Mouse (Mus musculus): ENCODE data around the gene Fbxl4.

DNA sequence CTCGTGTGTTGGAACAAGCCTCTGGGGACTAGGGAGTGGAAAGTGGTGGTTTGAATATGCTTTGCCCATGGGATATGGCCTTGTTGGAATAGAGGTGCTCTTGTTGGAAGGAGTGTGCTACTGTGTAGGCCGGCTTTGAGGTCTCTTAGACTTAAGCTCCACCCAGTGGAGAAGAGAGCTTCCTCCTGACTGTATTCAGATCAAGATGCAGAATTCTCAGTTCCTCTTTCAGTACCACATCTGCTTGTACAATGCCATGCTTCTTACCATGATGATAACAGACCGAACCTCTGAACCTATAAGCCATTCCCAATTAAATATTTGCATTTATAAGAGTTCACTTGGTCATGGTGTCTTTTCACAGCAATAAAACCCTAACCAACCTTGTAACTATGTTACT lies 44.7 kb downstream of the Fbxl4 start:
- TF ChIP-seq TCF3 (IDR thresholded peaks at IDR 0.05; ENCODE audit: insufficient read length, low read depth) (no peak), POLR2AphosphoS2 (IDR thresholded peaks at IDR 0.05; ENCODE audit: insufficient read length, low read depth) (no peak), MAX (IDR thresholded peaks at IDR 0.05; ENCODE audit: low read depth) (no peak), TCF12 (IDR thresholded peaks at IDR 0.05; ENCODE audit: insufficient read depth, poor library complexity, severe bottlenecking) (no peak), POLR2A (IDR thresholded peaks at IDR 0.05; ENCODE audit: insufficient read length, low read depth) (no peak), USF1 (IDR thresholded peaks at IDR 0.05; ENCODE audit: low read depth) (no peak), MYOD1 (IDR thresholded peaks at IDR 0.05; ENCODE audit: control insufficient read depth in 1 of 3, insufficient read length in 2 of 3, low read depth in 2 of 3) (no peak), CEBPB (IDR thresholded peaks at IDR 0.05; ENCODE audit: insufficient read depth, poor library complexity, severe bottlenecking) (no peak), E2F4 (IDR thresholded peaks at IDR 0.05; ENCODE audit: insufficient read depth) (no peak), MYOG (IDR thresholded peaks at IDR 0.05; ENCODE audit: control insufficient read depth in 1 of 3, insufficient read depth in 1 of 3, insufficient read length in 2 of 3, low read depth in 2 of 3) (no peak), REST (IDR thresholded peaks at IDR 0.05; ENCODE audit: insufficient read depth, insufficient read length) (no peak), SRF (IDR thresholded peaks at IDR 0.05; ENCODE audit: control insufficient read depth, insufficient read length, low read depth) (no peak)

All from myocyte (in vitro differentiated cells).